Mouse (Mus musculus) mesoderm, embryonic 11.5 days (tissue): ENCODE data around the gene Robo1.

Experiments used
- DNase-seq: peaks from one replicate; pipeline ENCODE4 v3.0.0-alpha.2; 2012; ENCODE audit warnings: low read depth, low spot score

Gene Robo1

GRCm38 (mm10) chr16:72930871-72931270, 622.8 kb downstream of the Robo1 start:
- no peak for DNase-seq

GRCm38 (mm10) chr16:72934908-72935307, 626.8 kb downstream of the Robo1 start:
- DNase-seq: no peak

GRCm38 (mm10) chr16:72937183-72937582, 629.1 kb downstream of the Robo1 start:
- DNase-seq: no peak

GRCm38 (mm10) chr16:72939862-72940261, 631.8 kb downstream of the Robo1 start:
- DNase-seq: no peak

- no peak for DNase-seq
Observed at GRCm38 (mm10) chr16:72940786-72941185, 632.7 kb downstream of the Robo1 start.

- no peak for DNase-seq
Observed at GRCm38 (mm10) chr16:72944403-72944802, 636.3 kb downstream of the Robo1 start.

- DNase-seq: no peak
Observed at GRCm38 (mm10) chr16:72951969-72952368, 643.9 kb downstream of the Robo1 start.

- DNase-seq: peak; percentile 19
Observed at GRCm38 (mm10) chr16:72959018-72959702, 651.1 kb downstream of the Robo1 start.

- DNase-seq: no peak
Observed at GRCm38 (mm10) chr16:72959823-72960222, 651.7 kb downstream of the Robo1 start.

- no peak for DNase-seq
Observed at GRCm38 (mm10) chr16:72963782-72964181, 655.7 kb downstream of the Robo1 start.

- DNase-seq: no peak
Observed at GRCm38 (mm10) chr16:72967509-72967908, 659.4 kb downstream of the Robo1 start.

- no peak for DNase-seq
Observed at GRCm38 (mm10) chr16:72969990-72970389, 661.9 kb downstream of the Robo1 start.

GRCm38 (mm10) chr16:72973685-72974084, 665.6 kb downstream of the Robo1 start:
- DNase-seq: no peak

GRCm38 (mm10) chr16:72974681-72975080, 666.6 kb downstream of the Robo1 start:
- no peak for DNase-seq

GRCm38 (mm10) chr16:72976849-72977576, 668.9 kb downstream of the Robo1 start:
- peak; percentile 43 for DNase-seq

- peak; percentile 83 for DNase-seq
Observed at GRCm38 (mm10) chr16:72979407-72980219, 671.5 kb downstream of the Robo1 start.

- DNase-seq: no peak
Observed at GRCm38 (mm10) chr16:72990376-72991167, 682.5 kb downstream of the Robo1 start.

- no peak for DNase-seq
Observed at GRCm38 (mm10) chr16:72993189-72993588, 685.1 kb downstream of the Robo1 start.

GRCm38 (mm10) chr16:72993594-72993993, 685.5 kb downstream of the Robo1 start:
- DNase-seq: no peak

- peak; percentile 56 for DNase-seq
Observed at GRCm38 (mm10) chr16:72995251-72995954, 687.3 kb downstream of the Robo1 start.
